Mouse (Mus musculus) brain, embryonic 14.5 days (tissue): ENCODE results near the gene Kcnb1.

Source experiments
- CTCF ChIP-seq: fragments of 200-500 bp; IDR thresholded peaks from 2 replicates; pipeline ENCODE4 v1.5.1; 2012; ENCODE audit warnings: inconsistent platforms, mild to moderate bottlenecking, moderate library complexity, borderline replicate concordance; ENCODE audit not compliant: insufficient read depth, insufficient read length; ENCODE audit errors: extremely low read depth
- POLR2A ChIP-seq: fragments of 200-500 bp; IDR thresholded peaks from 2 replicates; pipeline ENCODE4 v1.6.1; 2012; ENCODE audit warnings: mild to moderate bottlenecking, inconsistent platforms, borderline replicate concordance; ENCODE audit not compliant: poor library complexity, insufficient read depth, insufficient read length, severe bottlenecking; ENCODE audit errors: extremely low read depth

DNA sequence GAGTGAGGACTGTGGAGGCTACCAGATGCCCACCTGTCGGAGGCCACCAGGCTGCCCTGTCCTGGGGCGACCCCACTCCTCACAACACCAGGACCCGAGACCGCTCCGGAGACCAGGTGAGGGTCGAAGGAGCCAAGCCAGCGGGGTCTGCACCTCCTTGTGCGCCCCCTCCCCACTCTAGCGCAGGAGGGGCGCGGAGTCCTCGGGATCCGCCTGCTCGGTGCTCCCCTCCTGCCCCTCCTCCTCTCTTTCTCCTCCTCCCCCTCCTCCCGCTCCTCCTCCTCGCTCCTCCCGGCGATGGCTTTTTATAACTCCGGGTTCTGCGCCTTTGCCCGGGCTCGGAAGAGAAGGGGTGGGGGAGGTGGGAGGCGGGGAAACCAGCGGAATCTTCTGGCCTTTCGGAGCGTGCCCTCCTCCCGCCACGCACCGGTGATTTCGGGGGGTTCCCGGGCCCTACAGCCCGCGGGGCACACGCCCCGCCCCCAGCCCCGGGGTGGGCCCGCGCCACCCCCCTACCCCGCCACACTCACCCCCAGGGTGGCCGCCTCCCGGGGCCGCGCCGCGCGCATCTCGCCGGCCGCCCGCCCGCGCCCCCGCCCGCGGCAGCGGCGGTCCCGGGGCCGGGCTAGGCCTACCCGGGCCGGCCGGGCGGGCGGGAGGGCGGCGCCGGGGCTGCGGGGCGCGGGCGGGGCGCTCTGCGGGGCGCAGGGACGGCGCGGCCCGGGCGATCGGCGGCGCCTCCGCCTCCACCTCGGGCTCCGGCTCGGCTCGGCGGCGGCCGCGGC lies 472 bp downstream of the Kcnb1 start:
- TF ChIP-seq CTCF = no peak
- TF ChIP-seq POLR2A = no peak
